ENCODE assay signal across 7 mouse cellular contexts in the genomic region with DNA sequence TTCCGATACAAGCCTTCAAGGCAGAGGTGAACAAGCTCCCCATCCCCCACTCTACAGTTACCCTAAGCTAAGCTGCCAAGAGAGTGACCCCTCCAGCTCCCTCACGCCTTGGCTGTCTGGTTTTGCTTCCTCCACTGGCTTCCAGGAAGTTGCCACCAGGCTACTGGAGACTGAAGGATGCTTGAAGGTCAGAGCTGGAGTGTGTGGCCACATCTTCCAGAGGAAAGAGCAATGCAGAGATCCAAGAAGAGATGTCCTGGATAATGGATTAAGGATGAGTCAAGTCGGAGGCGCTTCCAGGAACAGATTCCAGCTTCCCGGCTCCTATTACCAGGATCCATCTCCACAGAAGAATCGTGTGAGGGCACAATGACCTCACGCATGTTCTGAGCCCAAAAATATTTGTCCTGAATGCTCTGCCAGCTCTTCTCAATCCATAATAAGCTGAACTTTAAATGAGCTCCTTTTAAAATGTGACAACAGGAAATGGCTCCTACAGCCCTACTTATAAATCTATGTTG.
A peak's percentile ranks its signal among the peaks of the same experiment; 100 is the strongest.
DNase-seq lines count a peak whose midpoint lies in the region; ATAC-seq lines count a peak whose summit lies in the region.

No protein-coding gene starts in this region.

- DNase-seq in urinary bladder, postnatal 14 days (ENCODE audit: low spot score) = peak; percentile 20
- no peak for DNase-seq in urinary bladder, postnatal 10 days (ENCODE audit: low spot score)
- DNase-seq in heart, adult 8-10 months (ENCODE audit: low spot score) = peak; percentile 48
- DNase-seq in layer of hippocampus, postnatal 14 days (ENCODE audit: low spot score in 2 of 2) = peak; percentile 32 to 41
- DNase-seq in retina, postnatal 1 day = no peak
- no peak for DNase-seq in embryo, embryonic 10 days (ENCODE audit: low spot score)

- no peak for ATAC-seq in megakaryocyte-erythroid progenitor cell, adult 5-6 weeks (replicated peaks; ENCODE audit: low FRiP score, low TSS enrichment, poor library complexity, severe bottlenecking)

Comparison
In these comparisons a context has a peak if more than half of its experiments do, and no peak if none do; other contexts are left out.
1. DNase-seq: peak in urinary bladder, postnatal 14 days (single experiment), heart, adult 8-10 months (single experiment) and layer of hippocampus, postnatal 14 days (2 of 2); none in urinary bladder, postnatal 10 days (single experiment), retina, postnatal 1 day (single experiment) and embryo, embryonic 10 days (single experiment).